Mouse (Mus musculus): ENCODE measurements at regions not wholly inside any gene's neighbourhood (a gene's known extent, or its start where the extent isn't known, plus 50 kb on each side); places are given as distances from the start of the nearest gene placed in this dataset.
"Not testable (repeated sequence)": the region's sequence is repeated elsewhere in the genome, so short reads cannot be mapped to it uniquely, and the experiment has no call there.

- no peak for DNase-seq (ENCODE audit: low spot score)
Measured at GRCm38 (mm10) chr14:104410730-104411129, 57.1 kb downstream of the Pou4f1 start.

- DNase-seq (ENCODE audit: low spot score): no peak
Measured at GRCm38 (mm10) chr14:104410292-104410691, 57.5 kb downstream of the Pou4f1 start.

GRCm38 (mm10) chr14:104406062-104406461, 61.7 kb downstream of the Pou4f1 start:
- DNase-seq (ENCODE audit: low spot score): no peak

GRCm38 (mm10) chr14:104389297-104390071, 78.3 kb downstream of the Pou4f1 start:
- no peak for DNase-seq (ENCODE audit: low spot score)

GRCm38 (mm10) chr14:104388879-104389278, 78.9 kb downstream of the Pou4f1 start:
- no peak for DNase-seq (ENCODE audit: low spot score)

GRCm38 (mm10) chr14:104380986-104381385, 86.8 kb downstream of the Pou4f1 start:
- DNase-seq (ENCODE audit: low spot score): no peak

- no peak for DNase-seq (ENCODE audit: low spot score)
Measured at GRCm38 (mm10) chr14:104372776-104373175, 95.0 kb downstream of the Pou4f1 start.

- DNase-seq (ENCODE audit: low spot score): no peak
Measured at GRCm38 (mm10) chr14:104356636-104357035, 111.2 kb downstream of the Pou4f1 start.

- not testable (repeated sequence) for DNase-seq (ENCODE audit: low spot score)
Measured at GRCm38 (mm10) chr14:104336783-104337182, 131.0 kb downstream of the Pou4f1 start.

GRCm38 (mm10) chr14:104326089-104326488, 141.7 kb downstream of the Pou4f1 start:
- DNase-seq (ENCODE audit: low spot score): no peak

- no peak for DNase-seq (ENCODE audit: low spot score)
Measured at GRCm38 (mm10) chr14:104300141-104300540, 167.7 kb downstream of the Pou4f1 start.

- DNase-seq (ENCODE audit: low spot score): no peak
Measured at GRCm38 (mm10) chr14:104298312-104298711, 169.5 kb downstream of the Pou4f1 start.

GRCm38 (mm10) chr14:104297316-104298311, 170.2 kb downstream of the Pou4f1 start:
- DNase-seq (ENCODE audit: low spot score): no peak

GRCm38 (mm10) chr14:104293814-104294213, 174.0 kb downstream of the Pou4f1 start:
- no peak for DNase-seq (ENCODE audit: low spot score)

- no peak for DNase-seq (ENCODE audit: low spot score)
Measured at GRCm38 (mm10) chr14:104293147-104293546, 174.7 kb downstream of the Pou4f1 start.

GRCm38 (mm10) chr14:104280353-104280752, 187.4 kb downstream of the Pou4f1 start:
- no peak for DNase-seq (ENCODE audit: low spot score)

- no peak for DNase-seq (ENCODE audit: low spot score)
Measured at GRCm38 (mm10) chr14:104279890-104280289, 187.9 kb downstream of the Pou4f1 start.

GRCm38 (mm10) chr14:104274752-104275151, 193.0 kb downstream of the Pou4f1 start:
- no peak for DNase-seq (ENCODE audit: low spot score)

GRCm38 (mm10) chr14:104264919-104265764, 202.7 kb downstream of the Pou4f1 start:
- DNase-seq (ENCODE audit: low spot score): no peak

GRCm38 (mm10) chr14:104216965-104217364, 250.8 kb downstream of the Pou4f1 start:
- DNase-seq (ENCODE audit: low spot score): no peak

GRCm38 (mm10) chr14:104210719-104211118, 257.1 kb downstream of the Pou4f1 start:
- DNase-seq (ENCODE audit: low spot score): no peak

- no peak for DNase-seq (ENCODE audit: low spot score)
Measured at GRCm38 (mm10) chr14:104208855-104209254, 258.9 kb downstream of the Pou4f1 start.
